Mouse (Mus musculus) midbrain, postnatal 0 days (tissue): ENCODE measurements at regions not wholly inside any gene's neighbourhood (a gene's known extent, or its start where the extent isn't known, plus 50 kb on each side); places are given as distances from the start of the nearest gene placed in this dataset.
A peak's percentile ranks its signal among the peaks of the same experiment; 100 is the strongest.

Experiments
- ATAC-seq: fragments of 200-750 bp; cut with Nextera tagmentation; 2 replicates; pipeline ENCODE4 v1.8.0; 2017; ENCODE audit warnings: moderate number of reproducible peaks, mild to moderate bottlenecking, moderate TSS enrichment, moderate library complexity; ENCODE audit not compliant: low FRiP score
- DNase-seq: peaks from one replicate; pipeline ENCODE4 v3.0.0-alpha.2; 2015; ENCODE audit warnings: low spot score
- H3K27ac ChIP-seq: fragments of 300-500 bp; sonication (generic); 2 replicates; pipeline ENCODE4 v1.5.1; 2014; ENCODE audit warnings: low read depth, mild to moderate bottlenecking, low read length, mixed read lengths
- H3K27me3 ChIP-seq: fragments of 300-500 bp; sonication (generic); 2 replicates; pipeline ENCODE4 v1.6.1; 2014; ENCODE audit warnings: low read length, control low read depth, mixed read lengths; ENCODE audit not compliant: insufficient read depth
- H3K36me3 ChIP-seq: fragments of 300-500 bp; sonication (generic); 2 replicates; pipeline ENCODE4 v1.6.1; 2014; ENCODE audit warnings: low read length, control low read depth, mixed read lengths; ENCODE audit not compliant: insufficient read depth
- H3K4me1 ChIP-seq: fragments of 300-500 bp; sonication (generic); 2 replicates; pipeline ENCODE4 v1.6.1; 2014; ENCODE audit warnings: mild to moderate bottlenecking, control low read depth, antibody characterized with exemption, low read length, mixed read lengths; ENCODE audit not compliant: insufficient read depth
- H3K4me2 ChIP-seq: fragments of 300-500 bp; sonication (generic); 2 replicates; pipeline ENCODE4 v1.6.1; 2014; ENCODE audit warnings: low read depth, mild to moderate bottlenecking, low read length, mixed read lengths; ENCODE audit not compliant: poor library complexity, severe bottlenecking
- H3K4me3 ChIP-seq: fragments of 300-500 bp; sonication (generic); 2 replicates; pipeline ENCODE4 v1.5.1; 2014; ENCODE audit warnings: low read depth, mild to moderate bottlenecking, low read length, moderate library complexity
- H3K9ac ChIP-seq: fragments of 300-500 bp; sonication (generic); replicated peaks from 2 replicates; pipeline ENCODE4 v1.6.1; 2014; ENCODE audit warnings: mild to moderate bottlenecking, low read length, moderate library complexity, mixed read lengths; ENCODE audit not compliant: poor library complexity, severe bottlenecking
- H3K9me3 ChIP-seq: fragments of 300-500 bp; sonication (generic); 2 replicates; pipeline ENCODE4 v1.6.1; 2016; ENCODE audit warnings: low read length, control low read depth
- CTCF ChIP-seq: IDR thresholded peaks from 2 replicates; pipeline ENCODE4 v1.5.1; 2016; ENCODE audit warnings: antibody characterized with exemption, mild to moderate bottlenecking
- whole genome bisulfite sequencing: fragments of 180-500 bp; shearing (Covaris S2); extraction: QIAGEN DNeasy Blood & Tissue Kit; methylation state at CpG from one replicate; pipeline ENCODE4 v1.1.7; 2014; 5-methylcytosine and 5-hydroxymethylcytosine counted together

DNA sequence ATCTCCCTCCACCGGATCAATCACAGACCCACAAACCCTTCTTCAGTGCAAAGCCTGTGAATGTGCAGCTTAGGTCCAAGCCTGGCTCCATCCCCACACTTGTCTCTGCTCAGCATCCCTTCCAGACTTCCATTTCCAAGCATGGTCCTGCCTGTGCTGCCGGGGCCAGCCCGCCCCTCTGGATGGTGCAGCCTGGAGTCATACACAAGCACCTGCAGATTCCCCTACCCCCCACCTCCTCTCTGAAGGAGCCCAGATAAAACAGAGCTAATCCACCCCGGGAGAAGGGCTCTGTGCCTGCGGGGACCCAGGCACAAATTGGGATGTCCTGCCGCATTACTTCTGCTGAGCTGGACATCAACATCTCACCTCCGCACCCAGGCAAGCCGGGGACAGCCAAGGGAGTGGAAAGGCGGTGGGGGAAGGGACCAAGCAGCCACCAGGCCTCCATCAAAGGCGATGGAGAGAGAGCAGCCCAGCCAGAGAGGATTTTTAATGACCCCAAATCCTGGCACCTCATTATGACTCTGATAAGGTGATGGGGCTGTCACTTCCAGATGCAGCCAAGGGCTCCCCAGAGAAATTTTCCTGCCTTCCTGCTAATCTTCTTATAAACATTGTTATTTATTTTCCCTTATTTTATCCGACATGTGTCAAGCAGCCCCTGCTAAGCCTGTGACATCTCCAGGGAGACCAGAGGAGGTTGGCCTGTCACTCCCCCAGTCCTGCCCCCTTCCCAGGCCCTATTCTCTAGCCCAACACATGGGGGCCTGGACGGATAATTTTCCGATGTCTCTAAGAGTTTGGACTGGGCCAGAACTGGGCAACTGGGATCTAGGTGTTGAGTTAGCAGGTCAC lies 105.5 kb upstream of the Unc5b start:
- Histone ChIP-seq H3K4me2 (no peak overlapping the region), H3K27ac (no peak overlapping the region; the same call in 1 of the 2 replicates), H3K4me1 (no peaks in the 10 kb centered on the region), H3K9me3 (no peaks in the 10 kb centered on the region), H3K9ac (no peak overlapping the region), H3K27me3 (no peaks in the 10 kb centered on the region), H3K4me3 (no peak overlapping the region), H3K36me3 (no peaks in the 10 kb centered on the region)
- ATAC-seq (0 out of 2 replicates have a peak, but pooled peaks have one; percentile 31), DNase-seq (no peak)
- WGBS, result 12% methylated on average over 13 of the region's 13 CpGs
- TF ChIP-seq CTCF, result 0 out of 2 replicates have a peak, but pooled peaks have one; percentile 5

- no peak overlapping the region for H3K27ac ChIP-seq
- H3K4me3 ChIP-seq, result no peak overlapping the region
- peak; percentile 50 for DNase-seq
- no peak overlapping the region for H3K9ac ChIP-seq
- H3K27me3 ChIP-seq, result no peaks in the 10 kb centered on the region
- no peaks in the 10 kb centered on the region for H3K9me3 ChIP-seq
- H3K4me2 ChIP-seq, result no peak overlapping the region
- H3K4me1 ChIP-seq, result no peaks in the 10 kb centered on the region
- TF ChIP-seq CTCF, result no peak
- ATAC-seq, result no peak
- no peaks in the 10 kb centered on the region for H3K36me3 ChIP-seq
- WGBS, result 56% methylated on average over 13 of the region's 13 CpGs
These were observed 103.2 kb upstream of the Unc5b start for GRCm38 (mm10) chr10:60934297-60935286.

GRCm38 (mm10) chr10:60933891-60934290 lies 102.5 kb upstream of the Unc5b start:
- 36% methylated on average over 7 of the region's 7 CpGs for WGBS
- Histone ChIP-seq H3K27me3 (no peaks in the 10 kb centered on the region), H3K36me3 (no peaks in the 10 kb centered on the region), H3K9me3 (no peaks in the 10 kb centered on the region), H3K4me3 (no peak overlapping the region), H3K4me1 (no peaks in the 10 kb centered on the region), H3K9ac (no peak overlapping the region), H3K4me2 (no peak overlapping the region), H3K27ac (no peak overlapping the region)
- DNase-seq (no peak), ATAC-seq (no peak)
- TF ChIP-seq CTCF, result no peak

GRCm38 (mm10) chr10:60932855-60933254 lies 101.5 kb upstream of the Unc5b start:
- WGBS, result 33% methylated on average over 3 of the region's 3 CpGs
- ATAC-seq (no peak), DNase-seq (no peak)
- no peak for TF ChIP-seq CTCF
- Histone ChIP-seq H3K4me2 (no peak overlapping the region), H3K27me3 (no peaks in the 10 kb centered on the region), H3K4me3 (no peak overlapping the region), H3K9ac (no peak overlapping the region), H3K4me1 (no peaks in the 10 kb centered on the region), H3K9me3 (no peaks in the 10 kb centered on the region), H3K36me3 (no peaks in the 10 kb centered on the region), H3K27ac (no peak overlapping the region)

- H3K4me1 ChIP-seq, result no peaks in the 10 kb centered on the region
- no peaks in the 10 kb centered on the region for H3K9me3 ChIP-seq
- DNase-seq (peak; percentile 37), ATAC-seq (no peak)
- TF ChIP-seq CTCF, result no peak
- H3K4me3 ChIP-seq, result no peak overlapping the region
- H3K9ac ChIP-seq, result no peak overlapping the region
- no peaks in the 10 kb centered on the region for H3K27me3 ChIP-seq
- 59% methylated on average over 22 of the region's 22 CpGs for WGBS
- H3K36me3 ChIP-seq, result no peaks in the 10 kb centered on the region
- H3K27ac ChIP-seq, result no peak overlapping the region
- H3K4me2 ChIP-seq, result no peak overlapping the region
These were observed 100.6 kb upstream of the Unc5b start for GRCm38 (mm10) chr10:60931891-60932378.
